In the genomic region with DNA sequence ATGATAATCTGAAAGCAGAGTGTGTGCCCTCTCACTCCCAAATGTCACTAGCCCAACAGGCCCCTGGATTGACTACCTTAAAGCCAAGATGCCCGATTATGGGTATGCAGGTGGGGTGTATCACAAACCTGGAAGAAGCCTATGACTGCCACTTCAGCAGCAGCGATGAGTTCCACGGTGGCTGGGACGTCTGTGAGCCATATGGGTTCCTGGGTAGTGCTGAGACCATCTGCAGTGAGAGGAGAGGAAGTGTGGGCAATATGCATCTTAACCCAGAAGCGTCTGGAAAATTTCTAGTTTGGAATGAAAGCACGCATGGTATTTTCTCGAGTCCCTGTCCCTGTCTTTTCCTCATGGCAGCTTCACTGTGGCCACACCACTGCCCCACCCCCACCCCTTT, we compare ENCODE assay signal across 27 mouse cellular contexts. TPM values are rescaled to one million over a fixed set of nuclear protein-coding genes. Genes with fewer than 3 reads are reported as not detected.
DNase-seq lines count a peak whose midpoint lies in the region; ATAC-seq and TF ChIP-seq lines count a peak whose summit lies in the region.
"Had no signal": no experiment of that assay in that cellular context is flagged by ENCODE, and none has a peak within 500 bp of the region (broad histone marks: within the 10 kb centered on the region; RNA-seq: fewer than 3 reads in every experiment).

No protein-coding gene starts in this region.

- H3K4me1 ChIP-seq in forebrain, embryonic 14.5 days (ENCODE audit: control insufficient read depth, insufficient read depth, low read length), result no peaks in the 10 kb centered on the region
- no peaks in the 10 kb centered on the region for H3K4me1 ChIP-seq in forebrain, embryonic 15.5 days
- H3K4me1 ChIP-seq in limb, embryonic 13.5 days, result peaks cover 23% of the 10 kb centered on the region
- H3K4me1 ChIP-seq: liver, embryonic 15.5 days; midbrain, embryonic 12.5 days; neural tube, embryonic 12.5 days had no signal

- 75% methylated on average over 7 of the region's 7 CpGs for WGBS in forebrain, embryonic 14.5 days
- 56% methylated on average over 7 of the region's 7 CpGs for WGBS in forebrain, embryonic 15.5 days
- WGBS in limb, embryonic 13.5 days, result 56% methylated on average over 7 of the region's 7 CpGs

- no peak overlapping the region for H3K27ac ChIP-seq in forebrain, embryonic 14.5 days (ENCODE audit: low read depth, low read length)
- no peak overlapping the region for H3K27ac ChIP-seq in forebrain, embryonic 15.5 days (replicated peaks)
- H3K27ac ChIP-seq in limb, embryonic 13.5 days, result peak overlapping the region; percentile 15; the same call in 1 of the 2 replicates
- H3K27ac ChIP-seq: heart, adult 2 months; kidney, postnatal 0 days; limb, embryonic 15.5 days; liver, embryonic 15.5 days; macrophage; midbrain, embryonic 12.5 days; neural tube, embryonic 12.5 days had no signal

- no peaks in the 10 kb centered on the region for H3K9me3 ChIP-seq in forebrain, embryonic 14.5 days (replicated peaks; ENCODE audit: control insufficient read depth, low read length)
- H3K9me3 ChIP-seq in forebrain, embryonic 15.5 days, result no peaks in the 10 kb centered on the region
- H3K9me3 ChIP-seq in limb, embryonic 13.5 days, result no peaks in the 10 kb centered on the region
- H3K9me3 ChIP-seq: limb, embryonic 15.5 days; liver, embryonic 15.5 days; midbrain, embryonic 12.5 days; neural tube, embryonic 12.5 days had no signal

- no peak for TF ChIP-seq CTCF in brain, embryonic 14.5 days (IDR thresholded peaks at IDR 0.05; ENCODE audit: borderline replicate concordance, extremely low read depth, insufficient read depth, insufficient read length)

- H3K27me3 ChIP-seq in forebrain, embryonic 14.5 days (replicated peaks; ENCODE audit: control insufficient read depth, insufficient read depth, low read length), result no peaks in the 10 kb centered on the region
- no peaks in the 10 kb centered on the region for H3K27me3 ChIP-seq in forebrain, embryonic 15.5 days
- H3K27me3 ChIP-seq in limb, embryonic 13.5 days, result no peaks in the 10 kb centered on the region
- H3K27me3 ChIP-seq: limb, embryonic 15.5 days; liver, embryonic 15.5 days; midbrain, embryonic 12.5 days; neural tube, embryonic 12.5 days; Patski had no signal

- H3K9ac ChIP-seq in forebrain, embryonic 14.5 days (ENCODE audit: low read length), result no peak overlapping the region
- H3K9ac ChIP-seq in forebrain, embryonic 15.5 days (replicated peaks), result no peak overlapping the region
- no peak overlapping the region for H3K9ac ChIP-seq in limb, embryonic 13.5 days
- H3K9ac ChIP-seq: limb, embryonic 15.5 days; liver, embryonic 15.5 days; midbrain, embryonic 12.5 days; neural tube, embryonic 12.5 days had no signal

- peak; percentile 62; the same call in 1 of the 2 replicates for ATAC-seq in forebrain, embryonic 14.5 days
- no peak; the same call in 1 of the 2 replicates for ATAC-seq in forebrain, embryonic 15.5 days (replicated peaks)
- ATAC-seq in limb, embryonic 13.5 days (ENCODE audit: low FRiP score, low read depth), result no peak
- ATAC-seq: CD4-positive, CD25-positive, alpha-beta regulatory T cell, adult 4 months; Patski had no signal

- H3K4me3 ChIP-seq in forebrain, embryonic 14.5 days (ENCODE audit: low read depth, low read length), result no peak overlapping the region
- no peak overlapping the region for H3K4me3 ChIP-seq in forebrain, embryonic 15.5 days
- H3K4me3 ChIP-seq in limb, embryonic 13.5 days, result no peak overlapping the region
- H3K4me3 ChIP-seq: heart, adult 2 months; limb, embryonic 15.5 days; liver, embryonic 15.5 days; midbrain, embryonic 12.5 days; neural tube, embryonic 12.5 days had no signal

- H3K4me2 ChIP-seq in forebrain, embryonic 14.5 days (ENCODE audit: low read length), result no peak overlapping the region
- H3K4me2 ChIP-seq in forebrain, embryonic 15.5 days (replicated peaks), result no peak overlapping the region
- H3K4me2 ChIP-seq in limb, embryonic 13.5 days (replicated peaks), result no peak overlapping the region
- H3K4me2 ChIP-seq: limb, embryonic 15.5 days; liver, embryonic 15.5 days; midbrain, embryonic 12.5 days; neural tube, embryonic 12.5 days had no signal

- DNase-seq in forebrain, embryonic 14.5 days (ENCODE audit: low spot score), result peak; percentile 45
- DNase-seq in layer of hippocampus, adult 18-20 months (ENCODE audit: low spot score in 2 of 2), result peak; percentile 19 to 53
- no peak for DNase-seq in layer of hippocampus, postnatal 25 days (ENCODE audit: extremely low spot score in 1 of 2, low spot score in 1 of 2)
- DNase-seq in brain, embryonic 14.5 days (ENCODE audit: low read depth), result peak; percentile 54
- DNase-seq in cerebellum, adult 9-11 months, result no peak
- DNase-seq in cerebellum, postnatal 25 days, result no peak
- DNase-seq: adrenal gland, adult 8-10 months; cerebellum, postnatal 36 days; gastrocnemius, postnatal 25 days; heart, adult 2 months; heart, postnatal 10 days; kidney, adult 18-20 months; thymus, postnatal 4 days had no signal

- no peak for TF ChIP-seq POLR2A in brain, embryonic 14.5 days (IDR thresholded peaks at IDR 0.05; ENCODE audit: borderline replicate concordance, extremely low read depth, insufficient read depth, insufficient read length, poor library complexity, severe bottlenecking)

- no peaks in the 10 kb centered on the region for H3K36me3 ChIP-seq in forebrain, embryonic 14.5 days (ENCODE audit: control insufficient read depth, insufficient read depth, low read length)
- no peaks in the 10 kb centered on the region for H3K36me3 ChIP-seq in forebrain, embryonic 15.5 days
- H3K36me3 ChIP-seq in limb, embryonic 13.5 days, result no peaks in the 10 kb centered on the region; the same call in 1 of the 2 replicates
- H3K36me3 ChIP-seq: limb, embryonic 15.5 days; midbrain, embryonic 12.5 days; neural tube, embryonic 12.5 days had no signal

RNA-seq across cellular contexts. Expression of gene Erp27, which starts 0.4 kb away (rescaled TPM):
- polyA plus RNA-seq in forebrain, embryonic 14.5 days (2014; fragmentation: Nextera tagmentation; extraction: Ambion mirVana), result 0.23 and 0.28 TPM in 2 replicates
- polyA plus RNA-seq in forebrain, embryonic 15.5 days (2015; fragmentation: Nextera tagmentation; extraction: Ambion mirVana), result 0.18 and 0.66 TPM in 2 replicates
- total RNA-seq in layer of hippocampus, adult 18-20 months (2021), result under 1 TPM; 0.58 to 0.87 TPM
- under 1 TPM; 0.52 to 0.85 TPM for total RNA-seq in layer of hippocampus, postnatal 25 days (2021)
- 0.08 and 0.21 TPM in 2 replicates for polyA plus RNA-seq in brain, embryonic 14.5 days (2012; rRNA removed)
- 0.28 and 0.46 TPM in 2 replicates for polyA plus RNA-seq in limb, embryonic 13.5 days (2015; fragmentation: Nextera tagmentation; extraction: Ambion mirVana)
- total RNA-seq: ES-E14; gastrocnemius, postnatal 25 days; heart, adult 2 months; heart, postnatal 10 days had no signal
- polyA plus RNA-seq: embryonic facial prominence, embryonic 11.5 days; macrophage; midbrain, embryonic 12.5 days; neural tube, embryonic 12.5 days had no signal

RNA-seq across cellular contexts. Expression of gene Pde6h, which starts 2.0 kb away (rescaled TPM):
- not detected in 2 replicates for polyA plus RNA-seq in forebrain, embryonic 14.5 days (2014; fragmentation: Nextera tagmentation; extraction: Ambion mirVana)
- polyA plus RNA-seq in forebrain, embryonic 15.5 days (2015; fragmentation: Nextera tagmentation; extraction: Ambion mirVana), result not detected in 2 replicates
- 1 to 10 TPM in 1 of 2 experiments, under 1 TPM in 1; 0.43 to 3.1 TPM for total RNA-seq in layer of hippocampus, adult 18-20 months (2021)
- 1 to 10 TPM; 1.2 TPM for total RNA-seq in layer of hippocampus, postnatal 25 days (2021)
- polyA plus RNA-seq in brain, embryonic 14.5 days (2012; rRNA removed), result 0.14 TPM in 1 of 2 replicates, not detected in the other
- 0.18 and 0.63 TPM in 2 replicates for polyA plus RNA-seq in limb, embryonic 13.5 days (2015; fragmentation: Nextera tagmentation; extraction: Ambion mirVana)
- total RNA-seq: gastrocnemius, postnatal 25 days; heart, postnatal 10 days; monocyte, adult 5-6 weeks had no signal
- polyA plus RNA-seq: embryonic facial prominence, embryonic 11.5 days; hindbrain, embryonic 11.5 days; liver, embryonic 15.5 days; macrophage; midbrain, embryonic 12.5 days; neural tube, embryonic 12.5 days had no signal

RNA-seq across cellular contexts. Expression of gene Arhgdib, which starts 20.1 kb away (rescaled TPM):
- polyA plus RNA-seq in forebrain, embryonic 14.5 days (2014; fragmentation: Nextera tagmentation; extraction: Ambion mirVana), result 17.9 and 18.8 TPM in 2 replicates
- 16.8 and 17.1 TPM in 2 replicates for polyA plus RNA-seq in forebrain, embryonic 15.5 days (2015; fragmentation: Nextera tagmentation; extraction: Ambion mirVana)
- total RNA-seq in layer of hippocampus, adult 18-20 months (2021), result 10 to 100 TPM; 10.4 to 11.7 TPM
- total RNA-seq in layer of hippocampus, postnatal 25 days (2021), result 10 to 100 TPM in 1 of 2 experiments, 1 to 10 TPM in 1; 8.8 to 11.3 TPM
- polyA plus RNA-seq in brain, embryonic 14.5 days (2012; rRNA removed), result 17.3 and 23.0 TPM in 2 replicates
- 75.3 and 78.3 TPM in 2 replicates for polyA plus RNA-seq in limb, embryonic 13.5 days (2015; fragmentation: Nextera tagmentation; extraction: Ambion mirVana)

RNA-seq across cellular contexts. Expression of gene Mgp, which starts 46.0 kb away (rescaled TPM):
- polyA plus RNA-seq in forebrain, embryonic 14.5 days (2014; fragmentation: Nextera tagmentation; extraction: Ambion mirVana), result 5.0 and 9.4 TPM in 2 replicates
- 7.2 and 8.8 TPM in 2 replicates for polyA plus RNA-seq in forebrain, embryonic 15.5 days (2015; fragmentation: Nextera tagmentation; extraction: Ambion mirVana)
- total RNA-seq in layer of hippocampus, adult 18-20 months (2021), result 10 to 100 TPM; 24.7 to 29.4 TPM
- total RNA-seq in layer of hippocampus, postnatal 25 days (2021), result 10 to 100 TPM; 18.6 to 25.4 TPM
- 8.8 and 11.5 TPM in 2 replicates for polyA plus RNA-seq in brain, embryonic 14.5 days (2012; rRNA removed)
- 180 and 183 TPM in 2 replicates for polyA plus RNA-seq in limb, embryonic 13.5 days (2015; fragmentation: Nextera tagmentation; extraction: Ambion mirVana)
- total RNA-seq: ES-E14; monocyte, adult 5-6 weeks had no signal
- polyA plus RNA-seq: CD4-positive, CD25-positive, alpha-beta regulatory T cell, adult 4 months; macrophage had no signal

Comparison
In these comparisons a context has a peak if more than half of its experiments do, and no peak if none do; other contexts are left out.
1. DNase-seq: peak in forebrain, embryonic 14.5 days (single experiment), layer of hippocampus, adult 18-20 months (2 of 2) and brain, embryonic 14.5 days (single experiment); none in layer of hippocampus, postnatal 25 days (0 of 2), cerebellum, adult 9-11 months (single experiment) and cerebellum, postnatal 25 days (0 of 2).